Mouse (Mus musculus): ENCODE measurements around the gene Zfp618.

DNA sequence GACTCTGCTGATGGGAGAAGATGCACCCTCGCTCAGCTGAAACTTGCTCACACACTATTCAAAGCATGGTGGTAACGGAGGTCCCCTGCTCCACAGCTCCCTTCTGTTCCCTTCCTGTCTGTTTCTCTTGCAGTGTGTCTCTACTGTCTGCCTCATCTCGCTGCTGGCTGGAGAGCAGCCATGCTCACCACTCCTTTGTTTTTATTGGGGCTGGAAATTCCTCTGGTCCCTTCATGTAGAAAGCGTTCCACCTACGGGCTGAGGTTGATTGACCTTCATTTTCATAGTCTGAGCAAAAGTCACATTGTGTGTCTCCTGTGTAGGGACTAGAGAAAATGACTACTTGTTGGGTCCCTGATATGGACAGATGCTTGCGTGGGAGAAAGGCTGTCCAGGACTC is 102.4 kb downstream of the Zfp618 start:
- TF ChIP-seq CTCF (conservative IDR thresholded peaks at IDR 0.05; ENCODE audit: low read length) = no peak
- no peak for TF ChIP-seq NANOG (IDR thresholded peaks at IDR 0.05; ENCODE audit: borderline replicate concordance, low read length)
